Mouse (Mus musculus): ENCODE data around the gene 1500009C09Rik. TPM values are rescaled to one million over a fixed set of nuclear protein-coding genes. Genes with fewer than 3 reads are reported as not detected.
"Not testable (repeated sequence)": the region's sequence is repeated elsewhere in the genome, so short reads cannot be mapped to it uniquely, and the experiment has no call there.

The 1500009C09Rik gene
- polyA plus RNA-seq, 1 experiment, result 0.19 TPM

GRCm38 (mm10) chr15:82236565-82236964, 15.6 kb upstream of the 1500009C09Rik start:
- Histone ChIP-seq H3K27me3 (ENCODE audit: control insufficient read depth, insufficient read depth, low read length) (no peaks in the 10 kb centered on the region), H3K27ac (ENCODE audit: insufficient read depth, low read depth, low read length) (no peak overlapping the region), H3K4me3 (ENCODE audit: low read depth, low read length) (no peak overlapping the region), H3K4me1 (ENCODE audit: control insufficient read depth, insufficient read depth, insufficient read length, low read length) (no peaks in the 10 kb centered on the region), H3K36me3 (ENCODE audit: control insufficient read depth, insufficient read depth, low read length) (no peaks in the 10 kb centered on the region)
- TF ChIP-seq POLR2A (IDR thresholded peaks at IDR 0.05; ENCODE audit: low read depth, low read length) (no peak), CTCF (IDR thresholded peaks at IDR 0.05; ENCODE audit: extremely low read depth, insufficient read length, insufficient replicate concordance, low read depth, low read length) (peak; percentile 98; the same call in 1 of the 2 replicates)
- WGBS, result 16% methylated on average over 5 of the region's 5 CpGs

- Histone ChIP-seq H3K36me3 (ENCODE audit: control insufficient read depth, insufficient read depth, low read length) (no peaks in the 10 kb centered on the region), H3K4me3 (ENCODE audit: low read depth, low read length) (no peak overlapping the region), H3K27me3 (ENCODE audit: control insufficient read depth, insufficient read depth, low read length) (no peaks in the 10 kb centered on the region), H3K4me1 (ENCODE audit: control insufficient read depth, insufficient read depth, insufficient read length, low read length) (peaks cover 3% of the 10 kb centered on the region), H3K27ac (ENCODE audit: insufficient read depth, low read depth, low read length) (no peak overlapping the region)
- TF ChIP-seq CTCF (IDR thresholded peaks at IDR 0.05; ENCODE audit: extremely low read depth, insufficient read length, insufficient replicate concordance, low read depth, low read length) (no peak), POLR2A (IDR thresholded peaks at IDR 0.05; ENCODE audit: low read depth, low read length) (no peak)
- 71% methylated on average over 3 of the region's 3 CpGs for WGBS
Measured at GRCm38 (mm10) chr15:82243311-82243710, 8.9 kb upstream of the 1500009C09Rik start.

GRCm38 (mm10) chr15:82243742-82244114, 8.5 kb upstream of the 1500009C09Rik start:
- no peaks in the 10 kb centered on the region for H3K36me3 ChIP-seq (ENCODE audit: control insufficient read depth, insufficient read depth, low read length)
- peak overlapping the region; percentile 81 for H3K4me3 ChIP-seq (ENCODE audit: low read depth, low read length)
- H3K27me3 ChIP-seq (ENCODE audit: control insufficient read depth, insufficient read depth, low read length), result no peaks in the 10 kb centered on the region
- H3K4me1 ChIP-seq (ENCODE audit: control insufficient read depth, insufficient read depth, insufficient read length, low read length), result peaks cover 3% of the 10 kb centered on the region
- no peak overlapping the region for H3K27ac ChIP-seq (ENCODE audit: insufficient read depth, low read depth, low read length)
- 2% methylated on average over 12 of the region's 12 CpGs for WGBS
- TF ChIP-seq CTCF (IDR thresholded peaks at IDR 0.05; ENCODE audit: extremely low read depth, insufficient read length, insufficient replicate concordance, low read depth, low read length) (no peak), POLR2A (IDR thresholded peaks at IDR 0.05; ENCODE audit: low read depth, low read length) (no peak)

GRCm38 (mm10) chr15:82244115-82244804, 7.9 kb upstream of the 1500009C09Rik start, which contains the start of gene Cenpm:
Gene Cenpm (minus strand): TSS chr15:82244748.
- H3K4me3 ChIP-seq (ENCODE audit: low read depth, low read length), result peak within 1 kb of the TSS; percentile 81
- peaks cover 3% of the 10 kb centered on the region for H3K4me1 ChIP-seq (ENCODE audit: control insufficient read depth, insufficient read depth, insufficient read length, low read length)
- H3K27ac ChIP-seq (ENCODE audit: insufficient read depth, low read depth, low read length), result no peak within 1 kb of the TSS
- TF ChIP-seq POLR2A (IDR thresholded peaks at IDR 0.05; ENCODE audit: low read depth, low read length), result no peak
- no peak for TF ChIP-seq CTCF (IDR thresholded peaks at IDR 0.05; ENCODE audit: extremely low read depth, insufficient read length, insufficient replicate concordance, low read depth, low read length)
- under 1% methylated on average over 65 of the region's 65 CpGs for WGBS
- no peaks in the 10 kb centered on the region for H3K36me3 ChIP-seq (ENCODE audit: control insufficient read depth, insufficient read depth, low read length)
- no peaks in the 10 kb centered on the region for H3K27me3 ChIP-seq (ENCODE audit: control insufficient read depth, insufficient read depth, low read length)

- peak overlapping the region; percentile 81 for H3K4me3 ChIP-seq (ENCODE audit: low read depth, low read length)
- not testable (repeated sequence) for H3K36me3 ChIP-seq (ENCODE audit: control insufficient read depth, insufficient read depth, low read length); H3K27ac ChIP-seq (ENCODE audit: insufficient read depth, low read depth, low read length); H3K4me1 ChIP-seq (ENCODE audit: control insufficient read depth, insufficient read depth, insufficient read length, low read length); H3K27me3 ChIP-seq (ENCODE audit: control insufficient read depth, insufficient read depth, low read length)
- WGBS, result 23% methylated on average over 9 of the region's 9 CpGs
Measured at GRCm38 (mm10) chr15:82244805-82245161, 7.4 kb upstream of the 1500009C09Rik start.

GRCm38 (mm10) chr15:82247131-82247776, 4.9 kb upstream of the 1500009C09Rik start:
- no peak for TF ChIP-seq POLR2A (IDR thresholded peaks at IDR 0.05; ENCODE audit: low read depth, low read length)
- no peak for TF ChIP-seq CTCF (IDR thresholded peaks at IDR 0.05; ENCODE audit: extremely low read depth, insufficient read length, insufficient replicate concordance, low read depth, low read length)
- Histone ChIP-seq H3K4me3 (ENCODE audit: low read depth, low read length) (no peak overlapping the region), H3K36me3 (ENCODE audit: control insufficient read depth, insufficient read depth, low read length) (no peaks in the 10 kb centered on the region), H3K4me1 (ENCODE audit: control insufficient read depth, insufficient read depth, insufficient read length, low read length) (peaks cover 5% of the 10 kb centered on the region), H3K27ac (ENCODE audit: insufficient read depth, low read depth, low read length) (no peak overlapping the region), H3K27me3 (ENCODE audit: control insufficient read depth, insufficient read depth, low read length) (no peaks in the 10 kb centered on the region)
- WGBS, result 44% methylated on average over 3 of the region's 3 CpGs

- H3K4me1 ChIP-seq (ENCODE audit: control insufficient read depth, insufficient read depth, insufficient read length, low read length), result peaks cover 3% of the 10 kb centered on the region; the same call in 1 of the 2 replicates
- H3K27me3 ChIP-seq (ENCODE audit: control insufficient read depth, insufficient read depth, low read length), result no peaks in the 10 kb centered on the region
- no peak for TF ChIP-seq CTCF (IDR thresholded peaks at IDR 0.05; ENCODE audit: extremely low read depth, insufficient read length, insufficient replicate concordance, low read depth, low read length)
- no peak overlapping the region for H3K4me3 ChIP-seq (ENCODE audit: low read depth, low read length)
- 94% methylated on average over 3 of the region's 3 CpGs for WGBS
- no peak overlapping the region for H3K27ac ChIP-seq (ENCODE audit: insufficient read depth, low read depth, low read length)
- no peaks in the 10 kb centered on the region for H3K36me3 ChIP-seq (ENCODE audit: control insufficient read depth, insufficient read depth, low read length)
Measured at GRCm38 (mm10) chr15:82251579-82251978, 618 bp upstream of the 1500009C09Rik start.
